Mouse (Mus musculus) limb, embryonic 13.5 days (tissue): ENCODE measurements around the gene Gcgr. TPM values are rescaled to one million over a fixed set of nuclear protein-coding genes. Genes with fewer than 3 reads are reported as not detected.
"Not testable (repeated sequence)": the region's sequence is repeated elsewhere in the genome, so short reads cannot be mapped to it uniquely, and the experiment has no call there.

ENCODE experiments used
- ATAC-seq: fragments of 200-750 bp; cut with Nextera tagmentation; 2 replicates; pipeline ENCODE4 v1.8.0; 2017; ENCODE audit warnings: low read depth, moderate number of reproducible peaks, moderate TSS enrichment; ENCODE audit not compliant: low FRiP score
- H3K27ac ChIP-seq: fragments of 300-500 bp; sonication (generic); 2 replicates; pipeline ENCODE4 v1.5.1; 2015; ENCODE audit warnings: inconsistent platforms, mild to moderate bottlenecking, moderate library complexity
- H3K27me3 ChIP-seq: fragments of 300-500 bp; sonication (generic); 2 replicates; pipeline ENCODE4 v1.6.1; 2015; ENCODE audit warnings: mild to moderate bottlenecking, inconsistent platforms
- H3K36me3 ChIP-seq: fragments of 300-500 bp; sonication (generic); 2 replicates; pipeline ENCODE4 v1.6.1; 2015; ENCODE audit warnings: inconsistent platforms, mild to moderate bottlenecking, moderate library complexity
- H3K4me1 ChIP-seq: fragments of 300-500 bp; sonication (generic); 2 replicates; pipeline ENCODE4 v1.6.1; 2015; ENCODE audit warnings: inconsistent platforms
- H3K4me2 ChIP-seq: fragments of 300-500 bp; sonication (generic); replicated peaks from 2 replicates; pipeline ENCODE4 v1.6.1; 2015; ENCODE audit warnings: inconsistent platforms, mild to moderate bottlenecking, moderate library complexity
- H3K4me3 ChIP-seq: fragments of 300-500 bp; sonication (generic); 2 replicates; pipeline ENCODE4 v1.5.1; 2015; ENCODE audit warnings: moderate library complexity, mild to moderate bottlenecking, inconsistent platforms
- H3K9ac ChIP-seq: fragments of 300-500 bp; sonication (generic); 2 replicates; pipeline ENCODE4 v1.6.1; 2015; ENCODE audit warnings: mild to moderate bottlenecking, inconsistent platforms
- H3K9me3 ChIP-seq: fragments of 300-500 bp; sonication (generic); 2 replicates; pipeline ENCODE4 v1.6.1; 2016; ENCODE audit warnings: inconsistent platforms
- WGBS: fragments of 180-500 bp; shearing (Covaris S2); methylation state at CpG from one replicate; pipeline ENCODE4 v1.1.7; 2015; 5-methylcytosine and 5-hydroxymethylcytosine counted together
- polyA plus RNA-seq: library from polyadenylated mRNA; unstranded; fragments of >200 nt; fragmentation: Nextera tagmentation; extraction: Ambion mirVana; gene quantifications from 2 replicates; pipeline ENCODE4 v1.2.1, GENCODE M21; 2015

The Gcgr gene
- polyA plus RNA-seq, 1 experiment from 2014 or later = 7.3 TPM

DNA sequence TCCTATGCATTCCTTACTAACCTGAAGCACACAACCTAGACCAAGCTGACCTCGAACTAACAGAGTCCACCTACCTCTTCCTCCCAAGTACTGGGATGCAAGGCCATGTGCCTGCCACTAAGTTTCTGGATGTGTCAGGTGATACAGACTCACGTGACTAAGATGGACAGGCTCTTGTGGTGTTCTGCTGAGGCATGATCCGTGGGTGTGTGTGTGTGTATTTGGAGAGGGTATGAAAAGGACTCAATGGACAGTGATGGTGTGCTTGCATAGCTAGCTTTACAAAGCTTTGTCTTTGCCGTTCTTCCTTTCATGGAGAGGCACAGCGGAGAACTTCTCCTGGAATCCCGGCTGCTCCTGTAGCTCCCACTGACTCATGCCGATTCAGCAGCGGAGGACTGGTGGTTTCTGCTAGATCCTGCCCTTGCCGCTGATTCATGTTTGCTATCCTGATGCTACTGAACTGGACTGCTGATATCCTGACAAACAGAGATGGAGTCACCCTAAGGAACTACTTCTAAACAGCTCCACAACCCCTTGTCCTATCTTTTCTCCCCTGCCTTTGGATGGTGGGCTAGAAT, 22.1 kb upstream of the Gcgr start:
- H3K4me1 ChIP-seq = peaks cover 8% of the 10 kb centered on the region; the same call in 1 of the 2 replicates
- WGBS = 88% methylated on average over 9 of the region's 9 CpGs
- no peaks in the 10 kb centered on the region for H3K36me3 ChIP-seq
- H3K9ac ChIP-seq = no peak overlapping the region
- H3K9me3 ChIP-seq = no peaks in the 10 kb centered on the region
- H3K4me3 ChIP-seq = no peak overlapping the region
- H3K4me2 ChIP-seq = no peak overlapping the region
- no peaks in the 10 kb centered on the region for H3K27me3 ChIP-seq
- ATAC-seq = no peak
- no peak overlapping the region for H3K27ac ChIP-seq

DNA sequence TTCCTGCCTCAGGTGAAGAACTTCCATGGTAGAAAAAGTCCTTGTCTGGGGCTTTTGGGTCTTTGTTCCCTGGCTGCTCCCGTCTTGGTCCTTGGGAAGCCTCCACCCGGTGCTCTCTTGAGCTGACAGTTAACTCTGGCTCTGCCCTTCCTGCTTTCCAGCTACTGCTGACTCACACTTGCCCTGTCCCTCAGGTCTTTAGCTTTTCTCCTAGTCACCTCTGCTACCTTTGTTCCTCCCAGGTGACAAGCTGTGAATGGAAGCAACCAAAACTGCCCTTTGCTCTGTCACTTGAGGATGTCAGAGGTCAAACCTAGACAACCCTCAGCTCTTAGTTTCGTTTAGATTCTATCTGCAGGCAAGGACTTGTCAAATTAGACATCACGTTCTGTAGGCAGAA, 20.6 kb upstream of the Gcgr start:
- no peak overlapping the region for H3K4me3 ChIP-seq
- 49% methylated on average over 4 of the region's 4 CpGs for WGBS
- H3K9me3 ChIP-seq = no peaks in the 10 kb centered on the region
- H3K27me3 ChIP-seq = no peaks in the 10 kb centered on the region
- H3K4me2 ChIP-seq = peak overlapping the region; percentile 56; the same call in 1 of the 2 replicates
- H3K36me3 ChIP-seq = no peaks in the 10 kb centered on the region
- H3K9ac ChIP-seq = no peak overlapping the region
- ATAC-seq = no peak
- no peak overlapping the region for H3K27ac ChIP-seq
- peaks cover 8% of the 10 kb centered on the region; the same call in 1 of the 2 replicates for H3K4me1 ChIP-seq

DNA sequence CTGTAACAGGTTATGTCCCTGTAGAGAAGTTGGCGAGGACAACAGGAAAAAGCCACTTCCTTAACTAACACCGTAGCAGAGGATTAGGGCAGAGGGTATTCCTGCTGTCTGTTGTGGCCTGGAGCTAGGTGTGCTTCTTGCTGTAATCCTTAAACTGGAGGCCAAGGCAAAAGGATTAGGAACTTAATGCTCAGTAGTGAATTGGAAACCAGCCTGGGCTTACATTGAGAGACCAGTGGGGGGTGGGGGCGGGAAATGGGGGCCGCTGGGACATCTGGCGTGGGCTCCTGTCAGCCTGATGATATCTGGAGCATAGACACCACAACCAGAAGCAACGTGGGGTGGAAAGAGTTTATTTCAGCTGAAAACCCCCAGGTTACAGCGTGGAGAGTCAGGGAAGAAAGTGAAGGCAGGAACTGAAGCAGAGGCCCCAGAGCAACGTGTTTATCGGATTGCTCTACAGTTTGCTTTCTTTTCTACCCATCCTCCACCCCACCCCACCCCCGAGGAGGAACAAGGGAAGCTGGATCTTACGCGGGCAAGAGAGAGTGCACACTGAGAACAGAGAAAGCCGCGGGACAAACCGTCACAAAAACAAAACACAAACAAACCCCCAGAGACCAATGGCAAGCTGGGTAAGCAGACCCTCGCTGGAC, 20.0 kb upstream of the Gcgr start:
- 7% methylated on average over 16 of the region's 16 CpGs for WGBS
- peaks cover 8% of the 10 kb centered on the region; the same call in 1 of the 2 replicates for H3K4me1 ChIP-seq
- H3K9me3 ChIP-seq = no peaks in the 10 kb centered on the region
- H3K4me2 ChIP-seq = peak overlapping the region; percentile 56
- H3K27ac ChIP-seq = 0 out of 2 replicates have a peak overlapping the region, but pooled peaks have one; percentile 22
- H3K27me3 ChIP-seq = no peaks in the 10 kb centered on the region
- H3K36me3 ChIP-seq = no peaks in the 10 kb centered on the region
- no peak for ATAC-seq
- H3K4me3 ChIP-seq = peak overlapping the region; percentile 28
- H3K9ac ChIP-seq = peak overlapping the region; percentile 56; the same call in 1 of the 2 replicates

DNA sequence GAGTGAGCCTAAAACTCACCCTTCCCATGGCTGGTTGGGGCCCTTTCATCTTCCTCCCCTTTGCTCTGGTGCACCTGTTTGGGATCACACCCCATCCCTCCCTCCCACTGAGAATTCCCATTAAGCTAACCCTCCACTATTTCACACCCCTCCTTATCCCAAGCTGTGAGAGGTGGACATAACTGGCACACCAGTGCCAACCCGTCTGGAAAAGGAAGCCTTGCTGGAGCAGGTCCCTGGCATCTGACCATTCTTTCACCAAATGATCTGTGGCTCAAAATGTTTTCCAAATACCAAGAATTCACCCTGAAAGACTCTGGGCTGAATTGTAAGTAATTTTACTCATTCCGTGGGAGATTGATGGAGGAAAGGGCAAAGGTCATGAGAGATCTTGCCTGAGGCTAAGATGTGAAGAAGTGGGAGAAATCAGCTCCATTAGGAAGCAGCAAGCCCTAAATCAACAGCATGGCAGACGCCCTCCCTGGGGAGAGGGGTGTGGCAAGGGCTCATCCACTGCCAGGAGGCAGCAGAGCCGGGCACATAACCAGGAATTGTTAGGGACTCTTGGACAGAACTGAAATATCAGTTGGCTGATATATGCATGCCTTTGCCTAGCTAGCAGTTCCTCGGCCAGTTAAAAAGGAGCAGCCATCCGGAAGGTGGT, 17.6 kb upstream of the Gcgr start:
- H3K27ac ChIP-seq = no peak overlapping the region
- ATAC-seq = no peak
- WGBS = 29% methylated on average over 6 of the region's 6 CpGs

DNA sequence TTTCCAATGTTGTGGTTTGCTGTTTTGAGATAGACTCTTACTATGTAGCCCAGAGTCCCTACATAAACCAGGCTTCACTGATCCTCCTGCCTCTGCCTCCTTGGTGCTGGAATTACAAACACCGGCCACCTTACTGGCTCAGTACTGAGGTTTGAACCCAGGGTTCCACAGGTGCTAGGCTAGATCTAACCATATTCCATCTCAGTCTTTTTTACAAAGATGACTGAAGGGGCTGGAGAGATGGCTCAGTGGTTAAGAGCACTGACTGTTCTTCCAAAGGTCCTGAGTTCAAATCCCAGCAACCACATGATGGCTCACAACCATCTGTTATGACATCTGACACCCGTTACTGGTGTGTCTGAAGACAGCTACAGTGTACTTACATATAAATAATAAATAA, 16.2 kb upstream of the Gcgr start:
- not testable (repeated sequence) for H3K9ac ChIP-seq, H3K4me2 ChIP-seq, H3K9me3 ChIP-seq, H3K27ac ChIP-seq, H3K27me3 ChIP-seq, H3K36me3 ChIP-seq, ATAC-seq, H3K4me3 ChIP-seq, H3K4me1 ChIP-seq
- 94% methylated on average over 2 of the region's 2 CpGs for WGBS

More for the DNA sequence above, 17.6 kb upstream of the Gcgr start:
- H3K27me3 ChIP-seq = no peaks in the 10 kb centered on the region
- H3K9ac ChIP-seq = no peak overlapping the region
- H3K4me3 ChIP-seq = no peak overlapping the region
- no peaks in the 10 kb centered on the region for H3K36me3 ChIP-seq
- H3K4me1 ChIP-seq = peaks cover 8% of the 10 kb centered on the region
- no peaks in the 10 kb centered on the region for H3K9me3 ChIP-seq
- no peak overlapping the region for H3K4me2 ChIP-seq

DNA sequence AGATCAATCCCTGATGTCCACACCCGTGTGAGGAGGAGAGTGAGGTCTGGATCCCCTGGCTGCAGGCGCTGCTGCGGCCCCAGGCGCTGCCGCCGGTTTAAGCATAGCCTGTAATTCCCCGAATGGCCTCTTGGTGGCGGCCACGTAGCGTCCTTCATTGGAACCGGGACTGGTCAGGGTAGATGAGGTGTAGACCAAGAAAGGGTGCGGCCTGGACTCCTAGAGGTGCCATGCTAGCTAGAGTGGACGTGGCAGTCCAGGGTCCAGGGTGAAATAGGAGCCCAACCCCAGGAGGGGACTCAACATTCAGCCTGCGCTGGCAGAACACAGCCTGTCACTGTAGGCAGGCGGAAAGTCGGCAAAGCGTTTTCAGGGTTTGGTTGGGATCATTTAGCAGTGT, 14.9 kb upstream of the Gcgr start:
- H3K36me3 ChIP-seq = no peaks in the 10 kb centered on the region
- H3K4me3 ChIP-seq = no peak overlapping the region
- H3K9me3 ChIP-seq = no peaks in the 10 kb centered on the region
- H3K27me3 ChIP-seq = no peaks in the 10 kb centered on the region
- no peak overlapping the region for H3K4me2 ChIP-seq
- H3K9ac ChIP-seq = no peak overlapping the region
- H3K4me1 ChIP-seq = peaks cover 13% of the 10 kb centered on the region
- 0 out of 2 replicates have a peak, but pooled peaks have one; percentile 52 for ATAC-seq
- WGBS = 21% methylated on average over 17 of the region's 17 CpGs
- H3K27ac ChIP-seq = no peak overlapping the region

DNA sequence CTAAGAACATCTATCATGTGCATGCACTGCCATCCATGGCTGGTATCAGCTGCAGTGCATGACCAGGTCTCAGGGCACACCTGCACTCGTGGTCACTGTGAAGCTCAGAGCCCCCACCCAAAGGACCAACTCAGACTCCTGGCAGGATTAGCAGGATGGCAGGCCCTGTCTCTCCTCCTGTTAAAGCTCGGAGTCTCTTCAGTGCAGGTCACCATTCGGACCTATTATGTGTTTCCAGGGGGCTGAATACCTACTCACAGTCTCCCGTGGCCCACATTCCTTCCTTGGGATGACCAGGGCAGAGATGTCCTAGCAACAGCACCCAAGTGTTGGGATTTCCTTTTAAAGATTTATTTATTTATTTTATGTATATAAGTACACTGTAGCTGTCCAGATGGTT, 13.4 kb upstream of the Gcgr start:
- Histone ChIP-seq H3K27ac (no peak overlapping the region), H3K4me3 (no peak overlapping the region), H3K27me3 (no peaks in the 10 kb centered on the region), H3K4me1 (peaks cover 11% of the 10 kb centered on the region), H3K9ac (no peak overlapping the region), H3K36me3 (no peaks in the 10 kb centered on the region), H3K4me2 (no peak overlapping the region), H3K9me3 (no peaks in the 10 kb centered on the region)
- WGBS = 79% methylated on average over 4 of the region's 4 CpGs
- no peak for ATAC-seq

DNA sequence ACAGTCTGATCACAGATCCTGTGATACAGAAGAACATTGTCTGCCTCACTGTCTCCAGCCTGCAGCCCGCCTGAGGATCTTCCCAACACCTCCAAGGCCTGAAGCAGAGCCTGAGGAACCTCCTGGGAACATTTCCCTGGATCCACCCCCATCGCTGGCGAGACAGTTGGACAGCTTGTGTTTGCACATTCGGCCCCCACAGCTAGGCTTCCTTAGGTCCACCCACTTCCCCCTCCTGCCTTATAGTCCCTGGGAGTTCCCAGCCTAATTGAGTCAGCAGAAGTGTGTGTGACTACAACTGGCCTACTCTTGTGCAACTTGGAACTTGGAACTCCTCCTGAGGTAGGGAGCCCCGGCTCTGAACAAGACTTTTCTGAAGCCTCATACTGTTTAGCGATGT, 12.5 kb upstream of the Gcgr start:
- H3K27ac ChIP-seq = no peak overlapping the region; the same call in 1 of the 2 replicates
- WGBS = 68% methylated on average over 6 of the region's 6 CpGs

DNA sequence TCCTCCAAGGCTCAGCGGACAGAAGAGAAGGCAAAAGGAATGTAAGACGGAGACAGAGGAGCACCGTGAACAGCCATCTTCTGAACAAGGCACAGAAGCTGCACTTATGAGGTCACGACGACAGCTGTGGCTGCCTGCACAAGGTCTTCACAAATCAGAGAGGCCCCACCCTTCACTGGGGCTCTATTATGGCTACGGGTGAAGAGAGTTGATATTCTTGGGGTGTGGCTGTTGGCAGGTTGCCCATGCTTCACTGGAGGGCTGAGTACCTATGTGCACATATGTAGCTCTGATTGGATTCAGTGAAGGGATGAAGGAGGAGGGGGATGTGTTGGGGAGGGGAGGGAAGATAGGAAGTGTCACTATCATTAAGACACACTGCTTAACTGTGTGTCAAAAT, 11.9 kb upstream of the Gcgr start:
- ATAC-seq = no peak
- Histone ChIP-seq H3K9ac (no peak overlapping the region), H3K27me3 (no peaks in the 10 kb centered on the region), H3K36me3 (no peaks in the 10 kb centered on the region), H3K27ac (no peak overlapping the region), H3K9me3 (no peaks in the 10 kb centered on the region), H3K4me3 (no peak overlapping the region), H3K4me1 (peaks cover 11% of the 10 kb centered on the region), H3K4me2 (no peak overlapping the region)
- WGBS = 69% methylated on average over 6 of the region's 6 CpGs

More for the DNA sequence above, 12.5 kb upstream of the Gcgr start:
- Histone ChIP-seq H3K4me3 (no peak overlapping the region), H3K9ac (no peak overlapping the region), H3K27me3 (no peaks in the 10 kb centered on the region), H3K36me3 (no peaks in the 10 kb centered on the region), H3K4me1 (peaks cover 11% of the 10 kb centered on the region), H3K9me3 (no peaks in the 10 kb centered on the region), H3K4me2 (no peak overlapping the region)
- ATAC-seq = no peak

DNA sequence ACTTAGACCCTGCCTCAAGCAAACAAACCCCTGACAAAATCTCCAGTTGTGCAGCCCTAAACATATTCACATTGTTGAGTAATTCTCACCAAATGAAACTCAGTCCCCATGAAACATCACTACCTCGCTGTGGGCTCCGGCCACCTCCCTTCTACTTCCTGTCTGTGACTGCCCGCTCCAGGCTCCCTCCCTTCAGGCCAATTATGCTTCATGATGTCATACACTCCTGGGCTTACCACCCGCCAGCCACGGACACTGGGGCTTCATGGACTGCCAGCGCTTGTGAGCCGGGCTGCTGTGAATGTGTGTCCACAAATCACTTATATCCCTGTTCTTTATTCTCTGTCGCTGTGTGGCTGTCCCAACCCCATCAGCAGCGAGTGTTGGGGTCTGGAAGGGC, 10.8 kb upstream of the Gcgr start:
- 24% methylated on average over 9 of the region's 9 CpGs for WGBS
- no peak overlapping the region for H3K4me3 ChIP-seq
- no peaks in the 10 kb centered on the region for H3K27me3 ChIP-seq
- peak overlapping the region; percentile 13; the same call in 1 of the 2 replicates for H3K9ac ChIP-seq
- peak overlapping the region; percentile 31 for H3K4me2 ChIP-seq
- peaks cover 11% of the 10 kb centered on the region for H3K4me1 ChIP-seq
- H3K9me3 ChIP-seq = no peaks in the 10 kb centered on the region
- ATAC-seq = no peak
- no peaks in the 10 kb centered on the region for H3K36me3 ChIP-seq
- H3K27ac ChIP-seq = peak overlapping the region; percentile 3; the same call in 1 of the 2 replicates

DNA sequence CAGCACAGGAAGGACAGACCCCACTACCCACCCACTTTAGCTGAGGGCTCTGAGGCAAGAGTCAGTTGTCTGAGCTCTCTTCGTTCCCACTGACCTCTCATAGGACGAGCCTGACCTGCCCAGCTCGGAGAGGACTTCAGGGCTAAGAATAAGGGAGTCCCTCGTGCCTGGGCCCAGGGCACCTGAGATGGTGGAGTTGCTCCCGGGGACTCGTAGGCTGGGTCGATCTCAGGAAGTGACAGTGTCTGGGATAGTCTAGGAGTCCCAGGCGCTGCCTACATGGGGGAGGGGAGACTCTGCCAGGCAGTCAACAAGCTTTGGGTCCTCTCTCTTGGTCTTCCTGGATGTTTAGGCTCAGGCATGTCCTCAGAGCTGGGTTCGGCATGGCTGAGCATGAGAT, 10.0 kb upstream of the Gcgr start:
- H3K4me2 ChIP-seq = no peak overlapping the region
- H3K4me1 ChIP-seq = peaks cover 11% of the 10 kb centered on the region
- H3K36me3 ChIP-seq = no peaks in the 10 kb centered on the region
- no peak for ATAC-seq
- H3K27ac ChIP-seq = no peak overlapping the region
- no peaks in the 10 kb centered on the region for H3K9me3 ChIP-seq
- H3K27me3 ChIP-seq = no peaks in the 10 kb centered on the region
- WGBS = 74% methylated on average over 9 of the region's 9 CpGs
- no peak overlapping the region for H3K9ac ChIP-seq
- no peak overlapping the region for H3K4me3 ChIP-seq

DNA sequence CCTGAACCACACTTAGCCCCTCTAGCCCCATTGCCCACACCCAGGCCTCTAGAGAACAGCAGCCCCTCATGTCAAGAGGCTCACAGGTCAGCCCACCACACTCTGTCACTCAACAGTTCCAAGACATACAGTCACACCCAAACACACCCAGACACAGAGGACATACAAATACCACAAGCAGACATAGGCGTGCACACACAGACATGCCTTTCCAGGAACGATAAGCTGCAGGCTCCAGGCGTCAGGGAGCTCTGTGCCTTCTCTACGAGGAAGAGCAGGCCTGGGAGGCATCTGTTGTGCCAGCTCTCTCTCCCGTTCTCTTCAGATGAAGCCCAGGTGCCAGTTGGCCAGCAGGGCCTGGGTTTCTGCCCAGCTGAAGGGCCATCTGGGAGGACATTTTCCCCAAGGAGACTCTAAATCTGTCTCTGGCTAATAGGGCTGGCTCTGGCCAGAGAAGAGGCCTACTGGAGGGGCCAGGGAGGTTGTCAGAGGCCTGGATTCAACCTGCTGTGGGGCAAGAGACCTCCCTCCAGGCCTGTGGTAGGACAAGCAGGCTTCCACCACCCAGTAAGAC, 9.4 kb upstream of the Gcgr start:
- WGBS = 76% methylated on average over 5 of the region's 5 CpGs
- H3K9me3 ChIP-seq = no peaks in the 10 kb centered on the region
- no peak for ATAC-seq

More for the DNA sequence above, 9.4 kb upstream of the Gcgr start:
- Histone ChIP-seq H3K27me3 (no peaks in the 10 kb centered on the region), H3K27ac (no peak overlapping the region), H3K4me3 (no peak overlapping the region), H3K4me2 (no peak overlapping the region), H3K4me1 (peaks cover 11% of the 10 kb centered on the region), H3K9ac (peak overlapping the region; percentile 19; the same call in 1 of the 2 replicates), H3K36me3 (no peaks in the 10 kb centered on the region)
